Comparison of ENCODE assay signal across 8 mouse cellular contexts in genomic region chr7:27731946-27732345, GRCm38 (mm10). TPM values are rescaled to one million over a fixed set of nuclear protein-coding genes. Genes with fewer than 3 reads are reported as not detected.
DNase-seq lines count a peak whose midpoint lies in the region; ATAC-seq and TF ChIP-seq lines count a peak whose summit lies in the region.

No protein-coding gene starts in this region.

- H3K79me2 ChIP-seq in macrophage (ENCODE audit: inconsistent target), result peaks cover 46% of the 10 kb centered on the region

- peak overlapping the region; percentile 90 for H3K27ac ChIP-seq in heart, embryonic 10.5 days
- H3K27ac ChIP-seq in ES-Bruce4 (ENCODE audit: insufficient read depth, low read length) (peak overlapping the region; percentile 40), macrophage (peak overlapping the region; percentile 46)
- H3K27ac ChIP-seq in forebrain, embryonic 12.5 days, result peak overlapping the region; percentile 98

- no peak for TF ChIP-seq CTCF in ES-Bruce4 (IDR thresholded peaks at IDR 0.05; ENCODE audit: low read depth, low read length)

- no peaks in the 10 kb centered on the region for H3K9me3 ChIP-seq in heart, embryonic 10.5 days
- H3K9me3 ChIP-seq in ES-Bruce4 (replicated peaks; ENCODE audit: control insufficient read depth, insufficient read depth, low read length, poor library complexity, severe bottlenecking), result no peaks in the 10 kb centered on the region
- no peaks in the 10 kb centered on the region for H3K9me3 ChIP-seq in forebrain, embryonic 12.5 days

- intact Hi-C loops in heart, postnatal 10 days (cut with DNase I), result loop anchor here (1.0 kb wide), 1 partner anchor 72 kb away; no protein-coding TSS in a partner anchor

- ATAC-seq in forebrain, embryonic 12.5 days (ENCODE audit: low FRiP score), result peak; percentile 39

- peaks cover 6% of the 10 kb centered on the region; the same call in 1 of the 2 replicates for H3K36me3 ChIP-seq in heart, embryonic 10.5 days
- no peaks in the 10 kb centered on the region for H3K36me3 ChIP-seq in ES-Bruce4 (ENCODE audit: control insufficient read depth, insufficient read depth, low read length, poor library complexity, severe bottlenecking)
- H3K36me3 ChIP-seq in forebrain, embryonic 12.5 days (replicated peaks), result no peaks in the 10 kb centered on the region
- no peaks in the 10 kb centered on the region for H3K36me3 ChIP-seq in macrophage (ENCODE audit: inconsistent target)

- peaks cover 14% of the 10 kb centered on the region for H3K4me1 ChIP-seq in heart, embryonic 10.5 days
- H3K4me1 ChIP-seq in ES-Bruce4 (ENCODE audit: control insufficient read depth, insufficient read depth, low read length), result peaks cover 3% of the 10 kb centered on the region
- peaks cover 38% of the 10 kb centered on the region for H3K4me1 ChIP-seq in forebrain, embryonic 12.5 days

- no peak for TF ChIP-seq POLR2A in ES-Bruce4 (IDR thresholded peaks at IDR 0.05; ENCODE audit: insufficient read depth, low read length)

- peak overlapping the region; percentile 71 for H3K4me2 ChIP-seq in forebrain, embryonic 12.5 days

- TF ChIP-seq EP300 in ES-Bruce4 (IDR thresholded peaks at IDR 0.05; ENCODE audit: insufficient read depth, low read depth, low read length), result no peak

- 9% methylated on average over 12 of the region's 12 CpGs for WGBS in heart, embryonic 10.5 days
- 3% methylated on average over 12 of the region's 12 CpGs for WGBS in forebrain, embryonic 12.5 days
- WGBS in macrophage (ENCODE audit: missing documents), result 31% methylated on average over 12 of the region's 12 CpGs

- peak overlapping the region; percentile 72 for H3K4me3 ChIP-seq in heart, embryonic 10.5 days
- H3K4me3 ChIP-seq in ES-Bruce4 (ENCODE audit: low read depth, low read length) (peak overlapping the region; percentile 83), macrophage (ENCODE audit: inconsistent target) (peak overlapping the region; percentile 72)
- H3K4me3 ChIP-seq in forebrain, embryonic 12.5 days (replicated peaks), result peak overlapping the region; percentile 57

- DNase-seq in heart, embryonic 10.5 days (ENCODE audit: low spot score), result no peak
- DNase-seq in heart, postnatal 10 days, result no peak
- DNase-seq in right cerebral cortex, postnatal 4 days, result no peak
- DNase-seq in adrenal gland, adult 2 months, result no peak
- no peak for DNase-seq in ovary, postnatal 36 days (ENCODE audit: low spot score)

- H3K9ac ChIP-seq in ES-Bruce4 (ENCODE audit: low read depth, poor library complexity, severe bottlenecking), result peak overlapping the region; percentile 51
- H3K9ac ChIP-seq in forebrain, embryonic 12.5 days, result peak overlapping the region; percentile 79

- H3K27me3 ChIP-seq in heart, embryonic 10.5 days (ENCODE audit: insufficient read depth, poor library complexity, severe bottlenecking), result no peaks in the 10 kb centered on the region
- no peaks in the 10 kb centered on the region for H3K27me3 ChIP-seq in ES-Bruce4 (ENCODE audit: control insufficient read depth, insufficient read depth, low read length, poor library complexity, severe bottlenecking)
- H3K27me3 ChIP-seq in forebrain, embryonic 12.5 days, result no peaks in the 10 kb centered on the region

RNA-seq across cellular contexts. Expression of gene Zfp60, which starts 0.8 kb away (rescaled TPM):
- polyA plus RNA-seq in heart, embryonic 10.5 days (2016; fragmentation: Nextera tagmentation; extraction: Ambion mirVana), result 23.8 and 28.7 TPM in 2 replicates
- 10 to 100 TPM in 1 of 2 experiments, 1 to 10 TPM in 1; 7.4 to 11.2 TPM for total RNA-seq in heart, postnatal 10 days (2021)
- 18.5 and 24.0 TPM in 2 replicates for polyA plus RNA-seq in ES-Bruce4 (2011; ENCODE audit: insufficient read depth, insufficient read length, low read depth, missing spikeins)
- 108 and 118 TPM in 2 replicates for polyA plus RNA-seq in forebrain, embryonic 12.5 days (2016; fragmentation: Nextera tagmentation; extraction: Ambion mirVana)
- 10 to 100 TPM in 15 of 26 experiments, 1 to 10 TPM in 11; 2.3 to 46.6 (median 14.7) TPM for total RNA-seq in macrophage (2018; cell fraction: chromatin; rRNA removed)
- total RNA-seq in macrophage (2018; cell fraction: cytosol; rRNA removed), result 1 to 10 TPM in 21 of 26 experiments, under 1 TPM in 5; 0.37 to 5.5 (median 2.9) TPM
- 10 to 100 TPM in 8 of 26 experiments, 1 to 10 TPM in 17, under 1 TPM in 1; 0.93 to 20.1 (median 4.4) TPM for total RNA-seq in macrophage (2018; cell fraction: nucleus; rRNA removed)
- polyA plus RNA-seq in macrophage (2018), result 3.8 to 3.9 TPM (median 3.8 TPM) in 3 replicates
- total RNA-seq in adrenal gland, adult 2 months (2021), result 10 to 100 TPM; 12.7 to 14.1 TPM
- polyA plus RNA-seq in adrenal gland, adult 2 months (2012; rRNA removed), result 0.40 and 0.85 TPM in 2 replicates

RNA-seq across cellular contexts. Expression of gene Zfp607b, which starts 42.8 kb away (rescaled TPM):
- 1.6 and 2.5 TPM in 2 replicates for polyA plus RNA-seq in heart, embryonic 10.5 days (2016; fragmentation: Nextera tagmentation; extraction: Ambion mirVana)
- under 1 TPM; 0.62 to 0.69 TPM for total RNA-seq in heart, postnatal 10 days (2021)
- polyA plus RNA-seq in ES-Bruce4 (2011; ENCODE audit: insufficient read depth, insufficient read length, low read depth, missing spikeins) (1.6 and 1.8 TPM in 2 replicates), macrophage (2018) (0.20 to 0.76 TPM (median 0.52 TPM) in 3 replicates)
- 9.6 and 10.1 TPM in 2 replicates for polyA plus RNA-seq in forebrain, embryonic 12.5 days (2016; fragmentation: Nextera tagmentation; extraction: Ambion mirVana)
- total RNA-seq in macrophage (2018; cell fraction: chromatin; rRNA removed), result 1 to 10 TPM in 25 of 26 experiments, under 1 TPM in 1; 0.98 to 6.6 (median 2.5) TPM
- under 1 TPM; 0.10 to 0.94 (median 0.33) TPM for total RNA-seq in macrophage (2018; cell fraction: cytosol; rRNA removed)
- total RNA-seq in macrophage (2018; cell fraction: nucleus; rRNA removed), result 1 to 10 TPM in 14 of 26 experiments, under 1 TPM in 12; 0.35 to 3.4 (median 1.0) TPM
- total RNA-seq in adrenal gland, adult 2 months (2021), result 1 to 10 TPM in 1 of 2 experiments, under 1 TPM in 1; 0.81 to 1.7 TPM
- 0.10 and 0.31 TPM in 2 replicates for polyA plus RNA-seq in adrenal gland, adult 2 months (2012; rRNA removed)

RNA-seq across cellular contexts. Expression of gene Map3k10, which starts 57.5 kb away (rescaled TPM):
- 4.5 and 10.6 TPM in 2 replicates for polyA plus RNA-seq in heart, embryonic 10.5 days (2016; fragmentation: Nextera tagmentation; extraction: Ambion mirVana)
- total RNA-seq in heart, postnatal 10 days (2021), result 10 to 100 TPM; 18.1 to 18.9 TPM
- polyA plus RNA-seq in ES-Bruce4 (2011; ENCODE audit: insufficient read depth, insufficient read length, low read depth, missing spikeins), result 13.5 and 16.5 TPM in 2 replicates
- polyA plus RNA-seq in forebrain, embryonic 12.5 days (2016; fragmentation: Nextera tagmentation; extraction: Ambion mirVana), result 15.4 and 16.2 TPM in 2 replicates
- 10 to 100 TPM in 4 of 26 experiments, 1 to 10 TPM in 21, under 1 TPM in 1; 0.81 to 14.0 (median 6.0) TPM for total RNA-seq in macrophage (2018; cell fraction: chromatin; rRNA removed)
- total RNA-seq in macrophage (2018; cell fraction: cytosol; rRNA removed), result 10 to 100 TPM in 14 of 26 experiments, 1 to 10 TPM in 12; 6.1 to 18.1 (median 10.1) TPM
- total RNA-seq in macrophage (2018; cell fraction: nucleus; rRNA removed), result 10 to 100 TPM in 6 of 26 experiments, 1 to 10 TPM in 20; 2.9 to 17.4 (median 7.3) TPM
- polyA plus RNA-seq in macrophage (2018), result 4.3 to 16.5 TPM (median 9.5 TPM) in 3 replicates
- total RNA-seq in adrenal gland, adult 2 months (2021), result 10 to 100 TPM; 21.9 to 35.1 TPM
- 65.4 and 93.7 TPM in 2 replicates for polyA plus RNA-seq in adrenal gland, adult 2 months (2012; rRNA removed)

Comparison
In these comparisons a context has a peak if more than half of its experiments do, and no peak if none do; other contexts are left out.
1. H3K27ac ChIP-seq: peak in every context shown above with its lines; median percentile 98 in forebrain, embryonic 12.5 days; 90 in heart, embryonic 10.5 days; 46 in macrophage; 40 in ES-Bruce4.